Comparison of ENCODE assay signal across 13 mouse cellular contexts in genomic region chr16:92346297-92346916, GRCm38 (mm10). TPM values are rescaled to one million over a fixed set of nuclear protein-coding genes. Genes with fewer than 3 reads are reported as not detected.
DNase-seq lines count a peak whose midpoint lies in the region; ATAC-seq lines count a peak whose summit lies in the region.
"Had no signal": no experiment of that assay in that cellular context is flagged by ENCODE, and none has a peak within 500 bp of the region (broad histone marks: within the 10 kb centered on the region; RNA-seq: fewer than 3 reads in every experiment).

No protein-coding gene starts in this region.

- H3K27me3 ChIP-seq in forebrain, embryonic 10.5 days (ENCODE audit: poor library complexity, severe bottlenecking), result no peaks in the 10 kb centered on the region
- H3K27me3 ChIP-seq in forebrain, embryonic 16.5 days (replicated peaks; ENCODE audit: control insufficient read depth, insufficient read depth, low read length), result no peaks in the 10 kb centered on the region
- H3K27me3 ChIP-seq in intestine, embryonic 16.5 days (replicated peaks; ENCODE audit: control insufficient read depth, insufficient read depth, low read length), result no peaks in the 10 kb centered on the region
- H3K27me3 ChIP-seq: liver, embryonic 15.5 days had no signal

- no peak for DNase-seq in forebrain, embryonic 10.5 days (ENCODE audit: extremely low spot score, low spot score)
- DNase-seq in right cerebral cortex, postnatal 4 days, result peak; percentile 40
- no peak for DNase-seq in right cerebral cortex, adult 18-20 months
- DNase-seq in urinary bladder, postnatal 25 days (ENCODE audit: low spot score), result no peak
- no peak for DNase-seq in lung, postnatal 36 days
- DNase-seq: B cell, adult 2 months had no signal

- no peaks in the 10 kb centered on the region for H3K9me3 ChIP-seq in forebrain, embryonic 10.5 days
- H3K9me3 ChIP-seq in forebrain, embryonic 16.5 days (ENCODE audit: control insufficient read depth, low read length), result no peaks in the 10 kb centered on the region
- H3K9me3 ChIP-seq in intestine, embryonic 16.5 days (ENCODE audit: control insufficient read depth, low read length), result no peaks in the 10 kb centered on the region
- H3K9me3 ChIP-seq: liver, embryonic 15.5 days had no signal

- H3K27ac ChIP-seq in forebrain, embryonic 10.5 days, result peak overlapping the region; percentile 69
- H3K27ac ChIP-seq in forebrain, embryonic 16.5 days (ENCODE audit: low read length), result no peak overlapping the region
- no peak overlapping the region for H3K27ac ChIP-seq in intestine, embryonic 16.5 days (ENCODE audit: low read length)
- H3K27ac ChIP-seq: kidney, postnatal 0 days; liver, embryonic 15.5 days had no signal

- ATAC-seq in forebrain, embryonic 16.5 days, result no peak
- peak; percentile 46; the same call in 1 of the 2 replicates for ATAC-seq in intestine, embryonic 16.5 days
- ATAC-seq in megakaryocyte-erythroid progenitor cell, adult 5-6 weeks (replicated peaks; ENCODE audit: low FRiP score, low TSS enrichment, poor library complexity, severe bottlenecking), result no peak

- no peak overlapping the region for H3K4me2 ChIP-seq in forebrain, embryonic 16.5 days (ENCODE audit: low read length)
- no peak overlapping the region for H3K4me2 ChIP-seq in intestine, embryonic 16.5 days (ENCODE audit: low read depth, low read length)
- H3K4me2 ChIP-seq: liver, embryonic 15.5 days had no signal

- H3K9ac ChIP-seq in forebrain, embryonic 16.5 days (replicated peaks; ENCODE audit: low read depth, low read length), result no peak overlapping the region
- no peak overlapping the region for H3K9ac ChIP-seq in intestine, embryonic 16.5 days (ENCODE audit: low read depth, low read length)
- H3K9ac ChIP-seq: liver, embryonic 15.5 days had no signal

- no peak overlapping the region for H3K4me3 ChIP-seq in forebrain, embryonic 10.5 days
- no peak overlapping the region for H3K4me3 ChIP-seq in forebrain, embryonic 16.5 days (replicated peaks; ENCODE audit: low read length)
- H3K4me3 ChIP-seq in intestine, embryonic 16.5 days (ENCODE audit: low read length), result no peak overlapping the region
- H3K4me3 ChIP-seq: liver, embryonic 15.5 days had no signal

- H3K4me1 ChIP-seq in forebrain, embryonic 10.5 days, result peaks cover 16% of the 10 kb centered on the region
- no peaks in the 10 kb centered on the region for H3K4me1 ChIP-seq in forebrain, embryonic 16.5 days (replicated peaks; ENCODE audit: control insufficient read depth, insufficient read depth, low read length)
- H3K4me1 ChIP-seq in intestine, embryonic 16.5 days (ENCODE audit: control insufficient read depth, insufficient read depth, low read length), result peaks cover 8% of the 10 kb centered on the region; the same call in 1 of the 2 replicates

- H3K36me3 ChIP-seq in forebrain, embryonic 10.5 days (replicated peaks), result no peaks in the 10 kb centered on the region
- H3K36me3 ChIP-seq in forebrain, embryonic 16.5 days (ENCODE audit: control insufficient read depth, insufficient read depth), result no peaks in the 10 kb centered on the region
- H3K36me3 ChIP-seq in intestine, embryonic 16.5 days (ENCODE audit: control insufficient read depth, insufficient read depth, low read length), result no peaks in the 10 kb centered on the region
- H3K36me3 ChIP-seq: liver, embryonic 15.5 days had no signal

- 72% methylated on average over 13 of the region's 13 CpGs for WGBS in forebrain, embryonic 10.5 days
- 60% methylated on average over 13 of the region's 13 CpGs for WGBS in forebrain, embryonic 16.5 days
- WGBS in intestine, embryonic 16.5 days, result 71% methylated on average over 13 of the region's 13 CpGs

RNA-seq across cellular contexts. Expression of gene Kcne1, which starts 12.9 kb away (rescaled TPM):
- polyA plus RNA-seq in forebrain, embryonic 10.5 days (2016; fragmentation: Nextera tagmentation; extraction: Ambion mirVana), result 0.12 and 0.41 TPM in 2 replicates
- polyA plus RNA-seq in forebrain, embryonic 16.5 days (2015; fragmentation: Nextera tagmentation; extraction: Ambion mirVana), result 0.10 TPM in 1 of 2 replicates, not detected in the other
- not detected in 2 replicates for polyA plus RNA-seq in intestine, embryonic 16.5 days (2015; fragmentation: Nextera tagmentation; extraction: Ambion mirVana)
- not detected in 2 replicates for total RNA-seq in megakaryocyte-erythroid progenitor cell, adult 5-6 weeks (2014; fragmentation: Nextera tagmentation)
- not detected in 2 replicates for total RNA-seq in megakaryocyte-erythroid progenitor cell, adult 5-6 weeks (2017)
- polyA plus RNA-seq: liver, embryonic 15.5 days; spleen, adult 2 months had no signal

RNA-seq across cellular contexts. Expression of gene Fam243, which starts 25.2 kb away (rescaled TPM):
- polyA plus RNA-seq in forebrain, embryonic 10.5 days (2016; fragmentation: Nextera tagmentation; extraction: Ambion mirVana), result not detected in 2 replicates
- 0.09 and 0.15 TPM in 2 replicates for polyA plus RNA-seq in forebrain, embryonic 16.5 days (2015; fragmentation: Nextera tagmentation; extraction: Ambion mirVana)
- polyA plus RNA-seq in intestine, embryonic 16.5 days (2015; fragmentation: Nextera tagmentation; extraction: Ambion mirVana), result not detected in 2 replicates
- not detected in 2 replicates for total RNA-seq in megakaryocyte-erythroid progenitor cell, adult 5-6 weeks (2014; fragmentation: Nextera tagmentation)
- not detected in 2 replicates for total RNA-seq in megakaryocyte-erythroid progenitor cell, adult 5-6 weeks (2017)
- polyA plus RNA-seq: embryonic facial prominence, embryonic 14.5 days; liver, embryonic 15.5 days; spleen, adult 2 months had no signal

RNA-seq across cellular contexts. Expression of gene Smim11, which starts 45.3 kb away (rescaled TPM):
- polyA plus RNA-seq in forebrain, embryonic 10.5 days (2016; fragmentation: Nextera tagmentation; extraction: Ambion mirVana), result 120 and 125 TPM in 2 replicates
- polyA plus RNA-seq in forebrain, embryonic 16.5 days (2015; fragmentation: Nextera tagmentation; extraction: Ambion mirVana), result 83.0 and 89.0 TPM in 2 replicates
- polyA plus RNA-seq in intestine, embryonic 16.5 days (2015; fragmentation: Nextera tagmentation; extraction: Ambion mirVana), result 98.0 and 101 TPM in 2 replicates
- 83.4 and 84.1 TPM in 2 replicates for total RNA-seq in megakaryocyte-erythroid progenitor cell, adult 5-6 weeks (2014; fragmentation: Nextera tagmentation)
- 161 and 180 TPM in 2 replicates for total RNA-seq in megakaryocyte-erythroid progenitor cell, adult 5-6 weeks (2017)

RNA-seq across cellular contexts. Expression of gene Kcne2, which starts 54.2 kb away (rescaled TPM):
- 0.16 and 0.18 TPM in 2 replicates for polyA plus RNA-seq in forebrain, embryonic 10.5 days (2016; fragmentation: Nextera tagmentation; extraction: Ambion mirVana)
- 9.1 and 12.3 TPM in 2 replicates for polyA plus RNA-seq in forebrain, embryonic 16.5 days (2015; fragmentation: Nextera tagmentation; extraction: Ambion mirVana)
- 0.10 and 0.21 TPM in 2 replicates for polyA plus RNA-seq in intestine, embryonic 16.5 days (2015; fragmentation: Nextera tagmentation; extraction: Ambion mirVana)
- not detected in 2 replicates for total RNA-seq in megakaryocyte-erythroid progenitor cell, adult 5-6 weeks (2014; fragmentation: Nextera tagmentation)
- total RNA-seq in megakaryocyte-erythroid progenitor cell, adult 5-6 weeks (2017), result not detected in 2 replicates
- polyA plus RNA-seq: liver, embryonic 15.5 days; spleen, adult 2 months had no signal
